Mouse (Mus musculus) gastrocnemius, postnatal 4 days (tissue): Measurements from ENCODE around the gene Zfp827. TPM values are rescaled to one million over a fixed set of nuclear protein-coding genes. Genes with fewer than 3 reads are reported as not detected.
"Not testable (repeated sequence)": the region's sequence is repeated elsewhere in the genome, so short reads cannot be mapped to it uniquely, and the experiment has no call there.

Source experiments
- DNase-seq, 2 experiments: peaks; one replicate each; pipeline ENCODE4 v3.0.0; 2021 to 2022; ENCODE audit warnings: low spot score in 2 of 2, mixed read lengths in 2 of 2
- total RNA-seq, 2 experiments: library from RNA; stranded (reverse); gene quantifications; 2 replicates each; pipeline ENCODE4 v1.2.3; 2021

Gene Zfp827
- total RNA-seq, 2 experiments from 2014 or later: 18.8 to 19.9 TPM

GRCm38 (mm10) chr8:79105186-79105585, 76.9 kb downstream of the Zfp827 start:
- DNase-seq: no peak

- DNase-seq: no peak
These were observed 83.2 kb downstream of the Zfp827 start for GRCm38 (mm10) chr8:79111461-79111860.

GRCm38 (mm10) chr8:79112480-79112879, 84.2 kb downstream of the Zfp827 start:
- DNase-seq: no peak

GRCm38 (mm10) chr8:79113533-79113932, 85.3 kb downstream of the Zfp827 start:
- no peak for DNase-seq

- DNase-seq: no peak
These were observed 86.3 kb downstream of the Zfp827 start for GRCm38 (mm10) chr8:79114561-79114960.

DNA sequence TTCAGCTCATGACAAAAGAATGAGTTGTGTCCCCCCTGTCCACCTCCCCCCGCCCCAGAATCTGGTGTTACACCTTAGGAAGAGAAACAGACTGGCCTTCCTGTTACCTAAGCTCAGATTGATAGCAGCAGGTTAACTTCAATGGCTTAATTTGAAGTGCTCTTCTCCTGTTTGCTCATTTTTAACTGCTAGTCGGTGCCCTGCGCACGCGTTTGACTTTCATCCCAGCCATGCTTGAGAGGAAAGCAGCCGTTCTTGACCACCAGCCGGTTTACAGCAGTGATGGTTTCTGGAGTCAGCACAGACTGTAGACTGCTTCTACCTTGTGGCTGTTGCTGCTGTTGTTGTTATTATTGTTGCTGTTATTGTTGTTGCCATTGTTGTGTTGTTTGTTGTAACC, 88.2 kb downstream of the Zfp827 start:
- DNase-seq: no peak

DNA sequence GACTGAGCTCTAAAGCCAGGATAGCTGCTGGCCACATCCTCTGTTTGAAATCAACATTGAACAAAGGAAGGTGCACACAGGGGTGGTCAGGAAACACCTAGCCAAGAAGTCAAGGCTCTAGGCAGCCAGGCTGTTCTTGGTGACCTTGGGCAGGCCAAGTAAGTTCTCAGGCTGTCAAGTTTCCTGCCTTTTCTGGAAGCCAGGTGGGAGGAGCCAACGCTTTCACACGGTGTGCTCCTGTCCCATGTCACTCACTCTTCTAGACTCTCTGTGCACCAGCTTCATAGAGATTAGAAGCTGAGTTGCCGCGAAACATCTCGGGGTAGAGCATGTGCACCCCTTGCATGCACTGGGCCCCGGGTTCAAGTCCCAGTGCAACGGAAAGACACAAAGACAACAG, 89.5 kb downstream of the Zfp827 start:
- no peak for DNase-seq

- no peak for DNase-seq
These were observed 93.4 kb downstream of the Zfp827 start for GRCm38 (mm10) chr8:79121614-79122013.

- DNase-seq: no peak
These were observed 96.0 kb downstream of the Zfp827 start for GRCm38 (mm10) chr8:79124231-79124630.

GRCm38 (mm10) chr8:79127211-79127816, 99.1 kb downstream of the Zfp827 start:
- no peak for DNase-seq

GRCm38 (mm10) chr8:79128534-79128933, 100.3 kb downstream of the Zfp827 start:
- DNase-seq: not testable (repeated sequence)

GRCm38 (mm10) chr8:79139614-79140013, 111.4 kb downstream of the Zfp827 start:
- DNase-seq: no peak

- no peak for DNase-seq
These were observed 112.7 kb downstream of the Zfp827 start for GRCm38 (mm10) chr8:79140981-79141380.

DNA sequence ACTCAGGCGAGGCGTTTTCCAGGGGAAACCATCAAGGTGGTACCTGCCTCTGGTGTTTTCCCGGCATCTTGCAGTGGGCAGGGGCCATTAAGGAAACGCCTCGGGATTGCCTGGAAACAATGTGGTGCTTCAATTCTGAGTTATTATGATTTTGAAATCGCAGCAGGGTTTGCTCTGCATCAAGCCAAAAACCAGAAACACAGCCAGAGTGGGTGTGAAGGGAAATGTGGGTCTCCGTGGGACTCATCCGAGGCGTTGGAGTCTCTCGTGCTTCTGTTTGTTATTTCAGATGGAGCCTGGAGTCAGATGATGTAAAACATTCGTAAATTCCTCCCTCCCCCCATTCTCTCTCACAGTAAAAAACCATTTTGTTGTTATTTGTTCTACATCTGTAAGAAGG, 113.4 kb downstream of the Zfp827 start:
- no peak for DNase-seq

- DNase-seq: no peak
These were observed 115.5 kb downstream of the Zfp827 start for GRCm38 (mm10) chr8:79143729-79144128.

DNA sequence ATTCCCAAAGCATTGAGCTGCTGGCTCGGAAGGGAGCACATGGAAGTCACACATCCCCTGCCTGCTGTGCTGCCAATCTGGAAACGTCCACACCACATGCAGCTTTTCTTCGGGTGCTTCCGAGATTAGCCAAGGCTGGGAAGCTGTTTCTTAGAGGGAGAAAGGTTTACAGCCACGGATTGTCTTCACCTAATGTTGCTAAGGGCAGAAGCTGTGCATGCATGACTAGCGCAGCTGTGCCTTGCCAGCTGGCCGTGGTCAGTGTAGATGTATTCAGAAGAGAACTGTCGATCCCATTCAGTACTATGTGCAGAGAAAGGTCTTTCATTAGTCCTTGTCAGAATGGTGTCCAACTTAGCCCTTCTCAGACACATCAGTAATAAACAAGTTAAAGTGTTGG, 117.0 kb downstream of the Zfp827 start:
- DNase-seq: no peak

DNA sequence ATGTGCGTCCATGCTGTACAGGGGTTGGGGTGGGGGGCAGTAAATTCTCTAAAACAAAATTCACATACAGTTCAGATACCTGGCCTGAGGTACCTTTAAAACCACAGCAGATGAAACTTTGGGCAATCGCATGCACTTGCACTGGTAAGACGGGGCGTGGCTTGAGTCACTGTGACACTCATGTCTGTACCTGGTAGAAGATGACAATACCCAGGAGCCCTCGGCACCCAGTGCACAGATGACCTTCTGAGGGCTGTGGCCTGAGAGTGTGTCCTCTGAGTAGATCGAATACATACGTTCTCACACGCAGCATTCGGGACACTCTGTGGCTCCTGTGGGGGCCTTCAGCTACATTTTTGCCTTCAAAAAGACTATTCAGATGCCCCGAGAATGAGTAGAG, 117.4 kb downstream of the Zfp827 start:
- DNase-seq: no peak

DNA sequence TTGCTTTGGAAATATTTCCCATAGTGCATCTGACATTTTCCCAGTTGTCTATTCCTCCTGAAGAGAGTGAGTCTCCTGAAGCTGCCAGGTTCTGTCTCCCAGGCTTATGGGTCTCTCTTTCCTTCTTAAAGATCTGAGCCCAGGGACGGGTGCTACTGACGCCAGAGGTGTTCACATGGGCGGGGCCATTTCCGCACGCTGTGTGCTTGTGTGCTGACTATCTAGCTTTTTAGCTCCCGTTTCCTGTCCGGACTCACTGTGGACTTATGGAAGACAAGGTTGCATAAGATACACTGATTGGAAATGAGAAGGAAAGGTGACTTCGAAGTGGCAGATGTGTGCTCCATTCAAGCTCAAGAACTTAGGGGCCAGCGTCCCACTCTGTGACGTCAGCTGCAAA, 120.6 kb downstream of the Zfp827 start:
- no peak for DNase-seq

DNA sequence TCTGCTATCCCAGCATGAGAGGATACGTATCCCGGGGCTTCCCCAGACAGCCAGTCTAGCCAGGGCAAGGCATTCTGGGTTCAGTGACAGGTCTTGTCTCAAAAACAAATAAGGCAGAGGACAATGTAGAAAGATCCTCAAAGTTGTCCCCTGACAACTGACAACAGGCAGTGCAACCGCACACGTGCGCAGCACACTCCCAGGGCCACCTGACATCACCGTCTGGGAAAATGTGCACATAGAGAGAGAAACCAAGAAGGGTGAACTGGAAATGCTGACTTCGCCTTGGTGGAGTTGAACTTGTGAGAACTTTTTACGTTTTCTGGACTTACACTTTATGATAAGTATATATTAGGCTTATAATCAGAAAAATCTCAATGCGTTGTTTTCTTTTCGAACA, 121.6 kb downstream of the Zfp827 start:
- no peak for DNase-seq

GRCm38 (mm10) chr8:79150544-79151192, 122.4 kb downstream of the Zfp827 start:
- DNase-seq: no peak

DNA sequence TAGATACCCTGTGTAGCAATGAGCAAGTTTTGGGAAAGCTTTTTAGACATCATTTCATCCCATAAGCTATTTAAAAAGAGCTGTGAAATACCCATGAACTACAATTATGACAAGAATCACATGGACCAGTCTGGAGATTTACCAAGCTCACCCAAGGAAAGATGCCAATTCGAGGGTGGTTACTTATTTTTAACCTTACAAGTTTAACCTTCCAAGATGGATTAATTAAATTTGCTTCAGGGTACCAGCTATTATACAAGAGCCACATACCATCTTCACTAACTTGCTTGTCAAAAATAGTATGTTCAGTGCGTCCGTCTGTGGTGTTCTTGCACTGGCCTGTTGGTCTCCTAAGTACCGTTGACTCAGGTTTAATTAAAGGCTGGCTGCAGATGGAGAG, 123.4 kb downstream of the Zfp827 start:
- DNase-seq: no peak

GRCm38 (mm10) chr8:79153201-79153600, 125.0 kb downstream of the Zfp827 start:
- no peak for DNase-seq

DNA sequence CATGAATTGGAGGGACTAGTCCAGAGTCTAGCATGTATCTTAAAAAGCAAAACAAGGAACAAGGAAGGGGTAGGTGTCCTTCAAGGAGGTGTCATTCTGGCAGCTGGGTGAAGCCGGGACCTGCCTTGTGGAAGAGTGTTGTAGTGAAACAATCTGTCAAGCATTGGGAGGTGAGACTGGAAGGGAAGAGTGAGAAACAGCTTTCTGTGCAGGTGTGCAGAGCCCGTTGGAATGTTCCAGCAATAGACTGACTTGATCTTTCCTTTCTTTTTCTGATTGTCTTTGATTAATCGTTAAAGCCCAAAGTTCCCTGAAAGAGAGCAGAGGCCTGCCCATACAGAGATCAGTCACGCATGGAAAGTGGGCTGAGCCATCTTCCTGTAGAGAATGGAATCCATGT, 125.4 kb downstream of the Zfp827 start:
- no peak for DNase-seq
